Mouse (Mus musculus) limb, embryonic 10.5 days (tissue): ENCODE results near the gene Cacnb4. TPM values are rescaled to one million over a fixed set of nuclear protein-coding genes. Genes with fewer than 3 reads are reported as not detected.
A peak's percentile ranks its signal among the peaks of the same experiment; 100 is the strongest.

Experiments
- DNase-seq: peaks from one replicate; pipeline ENCODE4 v3.0.0-alpha.2; 2017; ENCODE audit warnings: low spot score
- H3K27ac ChIP-seq: fragments of 300-500 bp; sonication (generic); 2 replicates; pipeline ENCODE4 v1.5.1; 2016; ENCODE audit warnings: mild to moderate bottlenecking
- H3K27me3 ChIP-seq: fragments of 300-500 bp; sonication (generic); 2 replicates; pipeline ENCODE4 v1.6.1; 2016; ENCODE audit warnings: low read depth, mild to moderate bottlenecking; ENCODE audit not compliant: poor library complexity, severe bottlenecking
- H3K36me3 ChIP-seq: fragments of 300-500 bp; sonication (generic); 2 replicates; pipeline ENCODE4 v1.6.1; 2016; ENCODE audit warnings: mild to moderate bottlenecking, moderate library complexity
- H3K4me1 ChIP-seq: fragments of 300-500 bp; sonication (generic); 2 replicates; pipeline ENCODE4 v1.6.1; 2016
- H3K4me3 ChIP-seq: fragments of 300-500 bp; sonication (generic); 2 replicates; pipeline ENCODE4 v1.5.1; 2016; ENCODE audit warnings: mild to moderate bottlenecking, moderate library complexity
- H3K9me3 ChIP-seq: fragments of 300-500 bp; sonication (generic); replicated peaks from 2 replicates; pipeline ENCODE4 v1.6.1; 2016; ENCODE audit warnings: mild to moderate bottlenecking
- WGBS: fragments of 180-500 bp; shearing (Covaris S2); methylation state at CpG from one replicate; pipeline ENCODE4 v1.1.7; 2016; 5-methylcytosine and 5-hydroxymethylcytosine counted together
- polyA plus RNA-seq: library from polyadenylated mRNA; unstranded; fragments of >200 nt; fragmentation: Nextera tagmentation; extraction: Ambion mirVana; gene quantifications from 2 replicates; pipeline ENCODE4 v1.2.1, GENCODE M21; 2016

Cacnb4 gene
- polyA plus RNA-seq, 1 experiment from 2014 or later = 0.56 TPM

DNA sequence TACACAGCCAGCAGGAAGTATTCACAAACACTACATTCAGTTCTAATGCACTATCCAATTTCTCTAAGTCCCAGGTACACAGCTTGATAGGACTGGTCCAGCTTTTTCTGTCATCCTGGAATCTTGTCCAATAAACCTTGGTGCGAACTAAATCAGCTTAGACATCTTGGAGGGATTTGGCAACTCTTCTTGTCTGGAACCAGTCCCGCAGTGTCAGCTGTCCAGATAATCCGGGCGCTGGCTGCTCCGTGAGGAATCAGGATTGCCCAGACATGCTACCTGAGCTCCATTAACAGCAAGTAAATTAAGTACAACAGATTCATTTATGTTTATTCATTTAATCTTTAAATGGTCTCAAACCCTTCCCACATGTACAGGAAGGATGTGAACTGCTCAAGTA, 61.2 kb downstream of the Cacnb4 start:
- Histone ChIP-seq H3K4me3 (no peak overlapping the region), H3K27me3 (0 out of 2 replicates have a peak, but pooled peaks cover 11% of the 10 kb centered on the region), H3K9me3 (no peaks in the 10 kb centered on the region), H3K4me1 (peaks cover 5% of the 10 kb centered on the region; the same call in 1 of the 2 replicates), H3K36me3 (no peaks in the 10 kb centered on the region), H3K27ac (no peak overlapping the region)
- 84% methylated on average over 5 of the region's 5 CpGs for WGBS
- no peak for DNase-seq

DNA sequence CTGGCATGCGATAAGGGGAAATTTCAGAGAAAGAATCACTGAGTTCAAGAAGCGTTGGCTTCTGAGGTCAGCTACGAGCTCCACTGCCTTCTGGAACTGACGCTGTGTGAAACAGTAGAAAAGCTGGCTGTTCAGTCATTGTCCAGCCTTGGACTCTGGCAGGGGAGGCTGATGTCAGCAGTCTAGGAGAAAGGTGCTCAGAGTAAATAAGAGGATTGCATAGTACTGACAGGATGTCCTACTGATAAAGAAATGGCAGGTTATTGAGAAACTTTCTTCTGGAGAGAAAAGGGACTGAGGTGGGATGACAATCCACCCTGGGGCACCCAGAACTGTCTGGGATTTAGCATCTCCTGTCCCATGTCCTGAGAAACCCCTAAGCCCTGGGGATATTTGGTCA, 62.7 kb downstream of the Cacnb4 start:
- no peaks in the 10 kb centered on the region for H3K36me3 ChIP-seq
- H3K27me3 ChIP-seq = 0 out of 2 replicates have a peak, but pooled peaks cover 3% of the 10 kb centered on the region
- H3K27ac ChIP-seq = no peak overlapping the region
- H3K4me1 ChIP-seq = no peaks in the 10 kb centered on the region
- WGBS = 97% methylated on average over 4 of the region's 4 CpGs
- DNase-seq = no peak
- no peak overlapping the region for H3K4me3 ChIP-seq
- no peaks in the 10 kb centered on the region for H3K9me3 ChIP-seq

DNA sequence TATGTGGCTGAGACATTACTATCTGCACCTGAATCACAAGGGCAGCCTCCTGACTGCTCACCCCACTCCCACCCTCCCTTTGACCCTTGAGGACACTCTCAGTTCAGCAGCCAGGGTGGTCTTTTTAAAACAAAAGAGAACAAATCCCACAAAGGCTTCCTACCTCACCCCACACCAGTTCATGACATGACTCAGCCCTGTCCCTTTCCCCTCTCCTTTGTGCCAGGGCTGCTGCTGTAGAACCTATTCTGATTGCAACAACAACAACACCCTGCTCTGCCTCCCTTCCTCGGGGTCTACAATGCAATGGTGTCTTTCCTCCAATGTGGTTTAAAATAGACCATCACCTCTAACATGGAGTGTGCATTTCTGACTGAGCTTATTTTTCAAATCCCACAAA, 67.1 kb downstream of the Cacnb4 start:
- no peaks in the 10 kb centered on the region for H3K36me3 ChIP-seq
- 74% methylated on average over 1 of the region's 1 CpGs for WGBS
- DNase-seq = no peak
- H3K27me3 ChIP-seq = no peaks in the 10 kb centered on the region
- no peaks in the 10 kb centered on the region for H3K4me1 ChIP-seq
- no peak overlapping the region for H3K4me3 ChIP-seq
- H3K27ac ChIP-seq = no peak overlapping the region
- no peaks in the 10 kb centered on the region for H3K9me3 ChIP-seq

DNA sequence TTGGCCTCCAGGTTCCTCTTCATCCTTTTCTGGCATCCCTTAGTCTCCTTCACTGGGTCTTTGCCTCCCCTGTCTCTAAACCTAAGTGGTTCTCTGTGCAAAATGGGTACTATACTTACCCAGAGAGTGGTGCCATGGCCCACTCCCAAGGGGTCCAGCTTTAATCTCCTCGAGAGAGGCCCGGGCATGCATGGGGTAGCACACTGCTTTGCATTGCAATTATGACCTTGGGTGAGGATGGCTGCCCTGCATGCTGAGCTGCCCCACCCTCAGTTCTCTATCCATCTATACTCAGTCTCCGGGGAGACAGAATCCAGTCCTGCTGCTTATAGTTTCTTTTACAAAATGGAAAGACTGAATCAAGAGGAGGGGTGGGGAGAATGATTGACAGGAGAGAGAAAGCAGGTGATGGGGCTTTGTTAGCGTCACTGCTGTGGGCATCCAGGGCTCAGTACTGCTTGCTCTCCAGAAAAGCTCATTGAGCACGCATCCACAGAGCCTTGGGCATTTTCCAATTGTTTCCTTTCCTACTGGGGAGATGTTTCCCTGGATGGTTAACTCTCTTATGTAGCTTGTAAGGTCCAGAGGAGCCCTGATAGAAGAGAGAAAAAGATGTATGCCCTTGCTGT, 68.7 kb downstream of the Cacnb4 start:
- no peaks in the 10 kb centered on the region for H3K27me3 ChIP-seq
- H3K27ac ChIP-seq = no peak overlapping the region
- H3K4me1 ChIP-seq = no peaks in the 10 kb centered on the region
- H3K9me3 ChIP-seq = no peaks in the 10 kb centered on the region
- no peak overlapping the region for H3K4me3 ChIP-seq
- 78% methylated on average over 5 of the region's 5 CpGs for WGBS
- no peaks in the 10 kb centered on the region for H3K36me3 ChIP-seq
- DNase-seq = no peak

DNA sequence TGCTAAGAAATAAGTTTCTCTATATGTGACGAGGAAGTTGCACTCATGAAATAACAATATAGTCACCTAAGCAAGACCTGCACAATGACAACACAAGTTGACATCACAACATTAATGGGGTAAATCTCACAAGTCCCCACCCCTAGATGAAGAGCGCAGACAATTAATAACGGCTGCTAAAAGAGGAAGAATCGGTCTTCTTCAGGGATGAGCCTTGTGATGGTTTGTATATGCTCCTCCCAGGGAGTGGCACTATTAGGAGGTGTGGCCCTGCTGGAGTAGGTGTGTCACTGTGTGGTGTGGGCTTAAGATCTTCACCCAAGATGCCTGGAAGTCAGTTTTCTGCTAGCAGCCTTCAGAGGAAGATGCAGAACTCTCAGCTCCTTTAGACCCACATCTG, 70.3 kb downstream of the Cacnb4 start:
- Histone ChIP-seq H3K27me3 (no peaks in the 10 kb centered on the region), H3K9me3 (no peaks in the 10 kb centered on the region), H3K27ac (no peak overlapping the region), H3K4me1 (no peaks in the 10 kb centered on the region), H3K36me3 (no peaks in the 10 kb centered on the region), H3K4me3 (no peak overlapping the region)
- WGBS = 92% methylated on average over 4 of the region's 4 CpGs
- no peak for DNase-seq

DNA sequence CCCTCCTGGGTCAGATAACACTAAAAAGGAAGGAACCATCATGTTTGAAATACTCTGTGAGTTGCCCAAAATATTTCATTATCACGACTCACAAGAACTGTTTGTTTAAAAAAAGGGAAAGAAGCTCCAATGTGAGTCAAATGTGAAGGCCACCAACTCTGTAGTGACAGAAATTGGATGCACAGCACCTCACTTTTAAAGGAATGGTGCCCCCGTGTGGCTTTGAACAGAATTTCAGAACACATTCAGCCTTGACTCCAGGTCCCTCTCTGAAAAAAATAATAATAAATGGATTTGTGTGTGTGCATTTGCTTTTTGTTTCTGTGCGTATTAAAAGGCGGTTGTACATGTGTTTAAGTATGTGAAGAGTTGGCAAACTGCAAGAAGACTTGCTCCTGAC, 71.3 kb downstream of the Cacnb4 start:
- Histone ChIP-seq H3K4me1 (no peaks in the 10 kb centered on the region), H3K27me3 (no peaks in the 10 kb centered on the region), H3K9me3 (no peaks in the 10 kb centered on the region), H3K27ac (no peak overlapping the region), H3K36me3 (no peaks in the 10 kb centered on the region), H3K4me3 (no peak overlapping the region)
- 22% methylated on average over 4 of the region's 4 CpGs for WGBS
- DNase-seq = peak; percentile 69

DNA sequence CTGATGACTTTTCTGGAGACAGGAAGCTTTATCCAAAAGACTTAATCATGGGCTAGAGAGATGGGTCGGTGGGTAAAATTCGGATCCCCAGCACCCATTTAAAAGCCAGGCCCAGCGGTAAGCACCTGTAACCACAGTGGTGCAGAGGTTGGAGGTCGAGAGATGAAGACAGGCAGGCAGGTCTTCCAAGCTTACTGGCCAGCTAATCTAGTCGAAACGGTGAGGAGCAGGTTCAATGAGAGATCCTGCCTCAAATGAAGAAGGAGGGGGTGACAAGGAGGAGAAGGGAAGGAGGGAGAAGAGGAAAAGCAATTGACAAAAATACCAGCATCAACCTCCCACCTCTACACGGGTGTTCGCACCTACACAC, 72.0 kb downstream of the Cacnb4 start:
- WGBS = 87% methylated on average over 8 of the region's 8 CpGs
- DNase-seq = no peak
- no peaks in the 10 kb centered on the region for H3K27me3 ChIP-seq

DNA sequence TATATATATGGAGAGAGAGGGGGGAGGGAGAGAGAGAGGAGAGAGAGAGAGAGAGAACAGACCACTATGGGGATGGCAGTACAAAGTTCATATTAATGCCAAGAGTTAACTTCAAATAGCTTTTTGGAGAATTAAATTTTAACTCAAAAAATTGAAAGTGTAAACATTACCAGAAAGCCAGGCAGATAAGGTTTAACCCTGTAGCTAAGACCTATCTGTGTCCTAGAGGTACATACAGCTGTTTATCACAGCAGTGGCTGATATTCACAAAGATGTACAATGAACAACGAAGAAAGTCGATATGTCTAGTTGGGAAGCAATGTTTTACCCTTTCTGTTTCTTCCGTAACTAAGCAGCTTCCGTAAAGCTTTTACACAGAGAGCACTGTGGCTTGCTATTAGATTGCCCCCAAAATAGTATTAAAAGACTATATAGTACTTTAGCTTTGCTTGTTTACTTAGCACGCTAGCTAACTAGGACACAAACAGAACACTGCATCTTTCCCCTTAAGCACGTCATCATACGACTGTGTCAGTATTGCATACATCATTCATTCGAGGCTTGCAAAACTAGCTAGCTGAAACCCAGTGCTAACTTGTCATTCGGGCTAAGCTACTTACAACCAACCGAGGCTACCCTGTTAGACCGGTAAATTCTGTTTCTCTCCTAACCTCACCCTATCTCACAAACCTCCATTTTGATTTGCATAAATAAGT, 72.5 kb downstream of the Cacnb4 start:
- 91% methylated on average over 11 of the region's 11 CpGs for WGBS
- no peak for DNase-seq
- Histone ChIP-seq H3K27ac (no peak overlapping the region), H3K4me1 (no peaks in the 10 kb centered on the region), H3K9me3 (no peaks in the 10 kb centered on the region), H3K27me3 (no peaks in the 10 kb centered on the region), H3K36me3 (no peaks in the 10 kb centered on the region), H3K4me3 (no peak overlapping the region)

More for the DNA sequence above, 72.0 kb downstream of the Cacnb4 start:
- Histone ChIP-seq H3K9me3 (no peaks in the 10 kb centered on the region), H3K4me1 (no peaks in the 10 kb centered on the region), H3K27ac (no peak overlapping the region), H3K36me3 (no peaks in the 10 kb centered on the region), H3K4me3 (no peak overlapping the region)

DNA sequence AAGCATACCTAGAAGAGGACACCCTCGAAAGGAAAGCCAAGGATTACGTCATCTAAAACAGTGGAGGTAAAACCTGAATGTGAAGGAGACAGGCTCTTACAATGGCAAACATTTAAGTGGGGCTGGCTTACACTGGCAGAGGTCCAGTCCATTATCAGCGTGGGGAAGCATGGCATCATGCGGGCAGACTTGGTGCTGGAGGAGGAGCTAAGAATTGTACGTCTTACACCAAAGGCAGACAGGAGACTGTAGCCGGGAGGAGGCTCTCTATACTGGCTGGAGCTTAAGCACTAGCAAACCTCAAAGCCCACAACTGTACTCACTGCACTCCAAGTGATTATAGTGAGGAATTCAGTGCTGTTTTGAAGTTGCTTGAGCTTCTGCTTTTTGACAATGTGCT, 73.2 kb downstream of the Cacnb4 start:
- Histone ChIP-seq H3K27me3 (no peaks in the 10 kb centered on the region), H3K27ac (no peak overlapping the region), H3K9me3 (no peaks in the 10 kb centered on the region), H3K36me3 (no peaks in the 10 kb centered on the region), H3K4me1 (no peaks in the 10 kb centered on the region), H3K4me3 (no peak overlapping the region)
- WGBS = 86% methylated on average over 6 of the region's 6 CpGs
- no peak for DNase-seq

DNA sequence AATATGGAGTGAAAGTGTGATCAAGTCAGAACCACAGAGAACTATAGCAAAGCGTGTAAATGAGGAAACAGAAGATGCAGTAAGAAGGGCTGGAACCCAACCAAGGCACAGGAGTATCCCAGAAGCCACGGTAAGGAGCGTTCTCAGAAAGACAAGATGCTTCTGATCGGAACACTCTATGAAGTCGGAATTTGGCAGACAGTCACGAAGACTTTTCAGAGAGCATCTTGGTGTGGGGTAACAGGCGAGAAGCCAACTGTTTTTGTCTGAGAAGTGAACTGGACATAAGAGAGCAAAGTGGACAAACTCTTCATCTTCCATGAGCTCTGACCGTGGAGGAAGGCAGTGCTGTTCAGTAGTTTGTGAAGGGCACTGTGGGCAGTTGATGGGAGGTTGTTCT, 73.7 kb downstream of the Cacnb4 start:
- Histone ChIP-seq H3K9me3 (no peaks in the 10 kb centered on the region), H3K4me3 (no peak overlapping the region), H3K27ac (no peak overlapping the region), H3K27me3 (no peaks in the 10 kb centered on the region), H3K36me3 (no peaks in the 10 kb centered on the region), H3K4me1 (no peaks in the 10 kb centered on the region)
- 93% methylated on average over 8 of the region's 8 CpGs for WGBS
- DNase-seq = no peak

DNA sequence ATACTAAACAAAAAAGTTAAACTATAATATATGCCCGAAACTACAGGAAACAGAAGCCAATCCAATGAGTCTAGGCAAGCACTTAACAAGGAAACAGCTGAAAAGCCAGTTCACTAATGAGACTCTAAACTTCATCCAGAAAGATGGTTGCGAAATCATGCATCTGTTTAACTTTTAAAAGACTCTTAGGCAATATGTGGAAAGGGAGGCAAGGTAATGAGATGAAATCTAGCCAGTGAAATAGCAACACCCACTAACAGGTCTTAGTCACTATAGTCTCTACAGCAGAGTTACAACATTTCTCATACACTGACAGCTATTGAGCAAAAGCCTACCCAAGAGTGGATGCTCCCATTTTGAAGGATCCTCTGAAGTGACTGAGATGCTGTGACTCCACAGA, 74.4 kb downstream of the Cacnb4 start:
- Histone ChIP-seq H3K27me3 (no peaks in the 10 kb centered on the region), H3K27ac (no peak overlapping the region), H3K36me3 (no peaks in the 10 kb centered on the region), H3K4me3 (no peak overlapping the region), H3K9me3 (no peaks in the 10 kb centered on the region), H3K4me1 (no peaks in the 10 kb centered on the region)
- WGBS = 91% methylated on average over 2 of the region's 2 CpGs
- DNase-seq = no peak

DNA sequence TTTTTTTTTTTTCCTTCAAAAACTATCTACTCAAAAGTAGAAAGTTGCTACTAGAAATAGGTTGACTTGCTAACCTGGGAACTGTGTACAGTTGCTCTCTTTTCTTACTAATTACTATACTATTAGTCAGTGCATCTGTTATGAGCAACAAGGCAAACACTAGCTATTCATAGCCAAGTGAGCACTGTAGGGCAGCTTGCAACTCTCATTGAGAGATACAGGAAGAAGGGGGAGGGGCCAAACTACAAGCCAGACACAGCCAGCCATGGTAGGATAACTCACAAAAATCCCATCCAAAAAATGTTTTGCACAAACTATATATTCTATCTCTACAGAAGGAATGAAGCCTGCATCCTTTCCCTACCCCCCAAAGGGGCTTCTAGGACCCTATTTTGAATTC, 79.1 kb downstream of the Cacnb4 start:
- DNase-seq = no peak
- no peaks in the 10 kb centered on the region for H3K36me3 ChIP-seq
- H3K4me3 ChIP-seq = no peak overlapping the region
- H3K27ac ChIP-seq = no peak overlapping the region
- peaks cover 10% of the 10 kb centered on the region for H3K4me1 ChIP-seq
- H3K27me3 ChIP-seq = no peaks in the 10 kb centered on the region
- no peaks in the 10 kb centered on the region for H3K9me3 ChIP-seq

DNA sequence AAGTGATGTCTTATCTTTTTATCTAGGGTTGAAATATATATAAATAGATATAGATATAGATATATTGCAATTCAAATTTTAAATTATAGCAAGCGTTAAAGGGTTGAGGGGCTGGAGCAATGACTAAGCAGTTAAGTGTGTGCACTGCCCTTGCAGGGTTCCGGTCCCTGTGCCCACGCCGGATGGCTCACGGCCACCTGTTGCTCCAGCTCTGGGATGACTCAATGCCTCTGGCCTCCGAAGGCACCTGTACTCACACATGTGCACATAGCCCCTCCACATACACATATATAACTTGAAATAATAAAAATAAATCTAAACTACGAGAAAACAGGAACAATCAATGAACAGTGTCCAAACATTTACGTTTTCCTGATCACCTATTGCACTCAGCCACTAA, 82.8 kb downstream of the Cacnb4 start:
- DNase-seq = no peak
- Histone ChIP-seq H3K27ac (no peak overlapping the region), H3K27me3 (no peaks in the 10 kb centered on the region), H3K9me3 (no peaks in the 10 kb centered on the region), H3K4me1 (peaks cover 36% of the 10 kb centered on the region), H3K36me3 (no peaks in the 10 kb centered on the region), H3K4me3 (no peak overlapping the region)
- 90% methylated on average over 8 of the region's 8 CpGs for whole genome bisulfite sequencing

DNA sequence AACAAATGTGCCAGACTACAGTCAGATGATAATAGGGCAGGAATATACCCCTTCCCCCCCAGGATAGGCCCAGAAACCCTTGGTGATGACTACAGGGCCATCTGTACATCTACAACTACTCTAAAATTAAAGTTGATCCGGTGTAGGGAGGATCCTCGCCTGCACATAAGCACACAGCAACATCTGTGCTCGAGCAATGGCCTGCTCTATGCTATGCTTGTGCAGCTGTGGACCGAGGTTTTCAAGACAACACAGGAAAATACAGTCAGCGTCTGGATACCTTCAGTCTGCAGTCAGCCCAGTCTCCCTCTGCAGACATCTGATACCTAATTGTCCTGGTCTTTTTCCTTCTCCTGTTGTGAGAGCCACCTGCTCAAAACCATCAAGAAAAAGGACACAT, 83.4 kb downstream of the Cacnb4 start:
- Histone ChIP-seq H3K27ac (peak overlapping the region; percentile 64; the same call in 1 of the 2 replicates), H3K9me3 (no peaks in the 10 kb centered on the region), H3K4me1 (peaks cover 37% of the 10 kb centered on the region), H3K36me3 (no peaks in the 10 kb centered on the region), H3K27me3 (no peaks in the 10 kb centered on the region), H3K4me3 (no peak overlapping the region)
- 72% methylated on average over 5 of the region's 5 CpGs for WGBS
- DNase-seq = no peak
